Mouse (Mus musculus) gonadal fat pad, adult 2 months (tissue): ENCODE results near the gene Wsb1. TPM values are rescaled to one million over a fixed set of nuclear protein-coding genes. Genes with fewer than 3 reads are reported as not detected.
"Not testable (repeated sequence)": the region's sequence is repeated elsewhere in the genome, so short reads cannot be mapped to it uniquely, and the experiment has no call there.

ENCODE experiments used
- DNase-seq: peaks from one replicate; pipeline ENCODE4 v3.0.0-alpha.2; 2012; ENCODE audit warnings: low read depth
- polyA plus RNA-seq: library from polyadenylated mRNA; depleted of rRNA; stranded (reverse); fragments of >200 nt; gene quantifications from 2 replicates; pipeline ENCODE4 v1.2.3, GENCODE M21; 2012

Wsb1 gene
- polyA plus RNA-seq, 1 experiment: 38.7 TPM

GRCm38 (mm10) chr11:79264376-79264775 is 9.9 kb upstream of the Wsb1 start:
- DNase-seq: no peak

GRCm38 (mm10) chr11:79260126-79260525 is 5.7 kb upstream of the Wsb1 start:
- not testable (repeated sequence) for DNase-seq

- no peak for DNase-seq
These were observed 4.3 kb upstream of the Wsb1 start for GRCm38 (mm10) chr11:79258738-79259137.

GRCm38 (mm10) chr11:79253542-79254390 is 705 bp downstream of the Wsb1 start:
- DNase-seq: no peak

- DNase-seq: no peak
These were observed 1.5 kb downstream of the Wsb1 start for GRCm38 (mm10) chr11:79252881-79253541.

- no peak for DNase-seq
These were observed 15.4 kb downstream of the Wsb1 start for GRCm38 (mm10) chr11:79239024-79239423.

GRCm38 (mm10) chr11:79238398-79238752 is 16.1 kb downstream of the Wsb1 start:
- DNase-seq: no peak

GRCm38 (mm10) chr11:79237644-79238397 is 16.6 kb downstream of the Wsb1 start:
- no peak for DNase-seq

GRCm38 (mm10) chr11:79230251-79230570 is 24.3 kb downstream of the Wsb1 start:
- DNase-seq: no peak

GRCm38 (mm10) chr11:79229561-79230250 is 24.8 kb downstream of the Wsb1 start:
- DNase-seq: no peak

GRCm38 (mm10) chr11:79229057-79229504 is 25.4 kb downstream of the Wsb1 start:
- no peak for DNase-seq

- DNase-seq: no peak
These were observed 26.4 kb downstream of the Wsb1 start for GRCm38 (mm10) chr11:79228089-79228488.

GRCm38 (mm10) chr11:79225371-79226155 is 28.9 kb downstream of the Wsb1 start:
- no peak for DNase-seq

- DNase-seq: peak; percentile 90
These were observed 29.8 kb downstream of the Wsb1 start for GRCm38 (mm10) chr11:79224562-79225280.

- no peak for DNase-seq
These were observed 31.1 kb downstream of the Wsb1 start for GRCm38 (mm10) chr11:79223420-79223819.

GRCm38 (mm10) chr11:79222661-79223060 is 31.8 kb downstream of the Wsb1 start:
- DNase-seq: no peak

- DNase-seq: no peak
These were observed 32.8 kb downstream of the Wsb1 start for GRCm38 (mm10) chr11:79221641-79222040.

- no peak for DNase-seq
These were observed 35.4 kb downstream of the Wsb1 start for GRCm38 (mm10) chr11:79218936-79219626.

GRCm38 (mm10) chr11:79218061-79218460 is 36.4 kb downstream of the Wsb1 start:
- DNase-seq: no peak

- DNase-seq: no peak
These were observed 37.3 kb downstream of the Wsb1 start for GRCm38 (mm10) chr11:79217133-79217532.
